Mouse (Mus musculus) heart, adult 2 months (tissue): ENCODE data around the gene Nhlrc2. TPM values are rescaled to one million over a fixed set of nuclear protein-coding genes. Genes with fewer than 3 reads are reported as not detected.

Experiments used
- DNase-seq, 2 experiments: peaks; one replicate each; pipeline ENCODE4 v3.0.0; 2021
- H3K27ac ChIP-seq: fragments of 200-600 bp; 2 replicates; pipeline ENCODE4 v1.8.1; 2022
- H3K27me3 ChIP-seq: fragments of 200-500 bp; 2 replicates; pipeline ENCODE4 v1.6.1; 2012; ENCODE audit warnings: mild to moderate bottlenecking, low read length, inconsistent platforms, mixed read lengths; ENCODE audit not compliant: control insufficient read depth, insufficient read depth
- H3K36me3 ChIP-seq: fragments of 200-500 bp; 2 replicates; pipeline ENCODE4 v1.6.1; 2012; ENCODE audit warnings: low read length, inconsistent platforms; ENCODE audit not compliant: control insufficient read depth, insufficient read depth
- H3K4me1 ChIP-seq: fragments of 200-500 bp; 2 replicates; pipeline ENCODE4 v1.6.1; 2011; ENCODE audit warnings: low read length; ENCODE audit not compliant: control insufficient read depth, insufficient read depth
- H3K4me3 ChIP-seq: fragments of 200-600 bp; 2 replicates; pipeline ENCODE4 v1.8.1; 2022
- H3K79me2 ChIP-seq: fragments of 200-500 bp; replicated peaks from 2 replicates; pipeline ENCODE4 v1.6.1; 2012; ENCODE audit warnings: mild to moderate bottlenecking, inconsistent platforms, low read length, moderate library complexity, mixed read lengths; ENCODE audit not compliant: control insufficient read depth, insufficient read depth
- H3K9ac ChIP-seq: fragments of 200-500 bp; 2 replicates; pipeline ENCODE4 v1.6.1; 2012; ENCODE audit warnings: low read depth, mild to moderate bottlenecking, control low read depth, inconsistent platforms, low read length, mixed read lengths
- CTCF ChIP-seq: fragments of 200-600 bp; IDR thresholded peaks from 2 replicates; pipeline ENCODE4 v1.8.1; 2022; ENCODE audit warnings: antibody characterized with exemption, mild to moderate bottlenecking, moderate library complexity
- EP300 ChIP-seq: fragments of 200-500 bp; IDR thresholded peaks from 2 replicates; pipeline ENCODE4 v1.6.1; 2011; ENCODE audit warnings: low read depth, low read length, control low read depth; ENCODE audit not compliant: insufficient read depth
- POLR2A ChIP-seq: fragments of 200-500 bp; IDR thresholded peaks from 2 replicates; pipeline ENCODE4 v1.6.1; 2011; ENCODE audit warnings: mild to moderate bottlenecking, low read depth, low read length, control low read depth; ENCODE audit not compliant: insufficient read depth
- WGBS: fragments of 180-500 bp; shearing (Covaris S2); methylation state at CpG from one replicate; pipeline ENCODE4 v1.1.7; 2018; 5-methylcytosine and 5-hydroxymethylcytosine counted together
- intact Hi-C: fragments of 180-260 bp; cut with DNase I; formaldehyde crosslinking; loops from one replicate; pipeline ENCODE4 v1.15.1; 2025
- polyA plus RNA-seq: library from polyadenylated mRNA; depleted of rRNA; stranded (reverse); fragments of >200 nt; gene quantifications from 2 replicates; pipeline ENCODE4 v1.2.3, GENCODE M21; 2012
- total RNA-seq, 2 experiments: library from RNA; stranded (reverse); gene quantifications; 2 replicates each; pipeline ENCODE4 v1.2.3; 2021

Nhlrc2 gene
- total and polyA plus RNA-seq, 3 experiments, result 7.1 to 28.0 (median 26.9) TPM

GRCm38 (mm10) chr19:56631017-56631416 is 83.0 kb downstream of the Nhlrc2 start:
- peak overlapping the region; percentile 64 for H3K27ac ChIP-seq
- 0 out of 2 replicates have a peak overlapping the region, but pooled peaks have one; percentile 7 for H3K9ac ChIP-seq
- TF ChIP-seq EP300 (no peak), POLR2A (no peak), CTCF (no peak)
- no peaks in the 10 kb centered on the region for H3K36me3 ChIP-seq
- no peaks in the 10 kb centered on the region for H3K79me2 ChIP-seq
- WGBS, result 51% methylated on average over 4 of the region's 4 CpGs
- H3K4me3 ChIP-seq, result 0 out of 2 replicates have a peak overlapping the region, but pooled peaks have one; percentile 14
- peaks cover 4% of the 10 kb centered on the region for H3K4me1 ChIP-seq
- intact Hi-C loops, result no loop called here
- DNase-seq, result peak in 1 of 2 experiments; percentile 27
- H3K27me3 ChIP-seq, result no peaks in the 10 kb centered on the region

DNA sequence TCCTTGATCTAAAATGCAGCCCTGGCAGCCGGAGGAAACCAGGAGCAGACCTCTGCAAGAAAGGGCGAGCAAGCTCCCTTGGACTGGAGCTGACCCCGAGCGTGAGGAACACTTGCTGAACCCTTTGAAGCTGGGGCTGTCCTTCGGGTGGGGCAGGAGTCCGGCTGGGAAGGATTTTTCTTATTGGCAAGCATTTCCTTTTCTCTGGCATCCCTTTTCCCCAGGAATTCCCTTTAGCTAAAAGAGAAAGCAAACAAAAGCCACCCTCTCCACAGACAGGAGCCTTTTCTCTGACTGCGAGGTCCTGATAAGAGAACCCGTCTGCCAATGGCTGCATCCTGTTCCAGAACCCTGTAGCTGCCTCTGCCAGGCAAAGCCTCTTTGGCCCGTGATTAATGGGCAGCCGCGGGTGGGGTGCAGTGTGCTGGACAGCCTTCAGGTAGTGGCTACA is 83.4 kb downstream of the Nhlrc2 start:
- H3K27me3 ChIP-seq, result no peaks in the 10 kb centered on the region
- no peaks in the 10 kb centered on the region for H3K36me3 ChIP-seq
- 0 out of 2 replicates have a peak overlapping the region, but pooled peaks have one; percentile 14 for H3K4me3 ChIP-seq
- DNase-seq, result peak; percentile 32 to 62
- 0 out of 2 replicates have a peak overlapping the region, but pooled peaks have one; percentile 7 for H3K9ac ChIP-seq
- peak overlapping the region; percentile 64 for H3K27ac ChIP-seq
- TF ChIP-seq POLR2A, result no peak
- TF ChIP-seq CTCF, result no peak
- TF ChIP-seq EP300, result no peak
- H3K79me2 ChIP-seq, result no peaks in the 10 kb centered on the region
- 17% methylated on average over 11 of the region's 11 CpGs for WGBS
- intact Hi-C loops, result no loop called here
- H3K4me1 ChIP-seq, result peaks cover 4% of the 10 kb centered on the region

GRCm38 (mm10) chr19:56637035-56637683 is 89.1 kb downstream of the Nhlrc2 start:
- DNase-seq, result no peak
- WGBS, result 64% methylated on average over 12 of the region's 12 CpGs
- Histone ChIP-seq H3K79me2 (no peaks in the 10 kb centered on the region), H3K4me3 (no peak overlapping the region), H3K36me3 (no peaks in the 10 kb centered on the region), H3K4me1 (no peaks in the 10 kb centered on the region), H3K27ac (no peak overlapping the region), H3K9ac (no peak overlapping the region), H3K27me3 (no peaks in the 10 kb centered on the region)
- TF ChIP-seq CTCF, result no peak
- TF ChIP-seq EP300, result no peak
- TF ChIP-seq POLR2A, result no peak
- intact Hi-C loops, result no loop called here

- no peak overlapping the region for H3K27ac ChIP-seq
- WGBS, result 86% methylated on average over 9 of the region's 9 CpGs
- H3K4me1 ChIP-seq, result no peaks in the 10 kb centered on the region
- no peak for TF ChIP-seq CTCF
- TF ChIP-seq POLR2A, result no peak
- no peak for TF ChIP-seq EP300
- no peaks in the 10 kb centered on the region for H3K36me3 ChIP-seq
- DNase-seq, result no peak
- no peaks in the 10 kb centered on the region for H3K27me3 ChIP-seq
- H3K9ac ChIP-seq, result no peak overlapping the region
- H3K4me3 ChIP-seq, result no peak overlapping the region
- no peaks in the 10 kb centered on the region for H3K79me2 ChIP-seq
- intact Hi-C loops, result no loop called here
Observed at GRCm38 (mm10) chr19:56637684-56638049, 89.6 kb downstream of the Nhlrc2 start.

DNA sequence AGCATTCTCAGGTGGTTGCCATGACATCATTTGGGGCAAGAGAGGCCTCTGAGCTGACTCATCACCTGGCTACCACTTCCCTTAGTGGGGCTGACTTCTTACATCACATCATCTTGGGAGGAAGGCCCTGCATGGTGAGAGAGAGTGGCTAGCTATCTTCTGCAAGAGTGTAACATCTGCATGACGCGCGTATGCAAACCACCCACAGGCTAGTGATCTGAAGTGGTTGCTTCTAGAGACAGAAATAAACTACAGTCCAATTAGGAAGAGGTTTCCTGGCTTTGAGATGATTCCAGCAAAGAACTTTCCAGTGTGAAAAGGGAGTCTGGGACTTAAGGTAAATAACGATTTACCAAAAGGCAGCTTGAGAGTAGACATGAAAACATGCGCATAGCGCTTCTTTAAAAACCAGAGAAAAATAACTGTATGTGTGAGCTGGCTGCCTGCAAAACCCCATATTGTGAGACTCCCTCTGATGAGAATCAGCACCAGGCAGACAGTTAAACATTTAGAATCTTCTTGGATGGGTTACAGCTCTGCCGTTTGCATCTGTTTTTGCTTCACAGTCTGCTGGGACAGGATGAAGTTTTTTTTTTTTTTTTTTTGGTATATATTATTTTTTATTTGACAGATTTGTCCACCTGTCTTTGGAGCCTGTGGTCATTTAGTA is 99.5 kb downstream of the Nhlrc2 start:
- H3K36me3 ChIP-seq, result no peaks in the 10 kb centered on the region
- no peak overlapping the region for H3K9ac ChIP-seq
- no peaks in the 10 kb centered on the region for H3K79me2 ChIP-seq
- no peak overlapping the region for H3K27ac ChIP-seq
- DNase-seq, result no peak
- H3K4me3 ChIP-seq, result no peak overlapping the region
- intact Hi-C loops, result no loop called here
- no peaks in the 10 kb centered on the region for H3K27me3 ChIP-seq
- 87% methylated on average over 7 of the region's 7 CpGs for WGBS
- no peak for TF ChIP-seq CTCF
- no peak for TF ChIP-seq EP300
- TF ChIP-seq POLR2A, result no peak
- H3K4me1 ChIP-seq, result no peaks in the 10 kb centered on the region; the same call in 1 of the 2 replicates

DNA sequence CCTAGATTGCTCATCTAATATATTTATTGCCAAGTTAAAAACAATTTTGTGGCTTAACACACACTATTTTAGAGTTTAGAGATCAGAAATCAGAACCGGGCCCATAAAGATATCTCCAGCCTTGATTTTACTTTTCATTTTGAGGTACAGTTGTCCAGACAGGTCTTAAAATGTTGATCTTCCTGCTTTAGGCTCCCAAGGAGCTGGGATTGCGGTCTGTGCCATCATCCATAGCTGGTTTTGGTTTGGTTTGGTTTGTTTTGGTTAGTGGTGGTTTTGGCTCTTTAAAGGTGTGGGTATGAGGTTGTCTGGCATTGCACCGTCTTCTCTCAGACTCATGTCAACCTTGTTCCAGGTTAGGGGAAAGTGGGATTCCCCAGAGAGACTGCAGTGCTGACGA is 103.2 kb downstream of the Nhlrc2 start:
- DNase-seq, result no peak
- intact Hi-C loops, result no loop called here
- H3K9ac ChIP-seq, result no peak overlapping the region
- no peak overlapping the region for H3K4me3 ChIP-seq
- H3K79me2 ChIP-seq, result no peaks in the 10 kb centered on the region
- WGBS, result 72% methylated on average over 4 of the region's 4 CpGs
- no peaks in the 10 kb centered on the region for H3K27me3 ChIP-seq
- no peak overlapping the region for H3K27ac ChIP-seq
- H3K36me3 ChIP-seq, result no peaks in the 10 kb centered on the region
- H3K4me1 ChIP-seq, result no peaks in the 10 kb centered on the region; the same call in 1 of the 2 replicates
- TF ChIP-seq CTCF (no peak), POLR2A (no peak), EP300 (no peak)
